Mouse (Mus musculus) frontal cortex, postnatal 14 days (tissue): ENCODE results near the gene Tmem274.
A peak's percentile ranks its signal among the peaks of the same experiment; 100 is the strongest.

Experiments used
- DNase-seq, 2 experiments: peaks; one replicate each; pipeline ENCODE4 v3.0.0; 2022; ENCODE audit warnings: low spot score in 2 of 2

Tmem274 gene

DNA sequence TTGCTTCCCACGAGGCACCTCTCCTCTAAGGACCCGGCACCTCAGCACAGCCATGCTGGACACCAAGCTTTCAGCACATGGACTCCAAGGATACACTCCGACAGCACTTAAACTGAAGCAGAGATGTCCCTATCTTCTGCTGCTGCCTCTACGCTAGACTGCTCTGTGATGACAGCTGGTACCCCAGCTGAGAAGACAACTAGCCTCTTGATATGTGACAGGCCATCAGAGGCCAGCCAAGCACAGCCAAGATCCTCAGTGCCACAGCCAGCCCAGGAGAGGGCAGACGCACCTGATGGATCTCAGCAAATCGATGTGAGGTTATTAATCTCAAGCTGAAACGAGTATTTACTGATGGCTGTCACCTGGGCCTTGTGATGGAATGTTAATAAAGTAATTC, 2.1 kb upstream of the Tmem274 start:
- no peak for DNase-seq

DNA sequence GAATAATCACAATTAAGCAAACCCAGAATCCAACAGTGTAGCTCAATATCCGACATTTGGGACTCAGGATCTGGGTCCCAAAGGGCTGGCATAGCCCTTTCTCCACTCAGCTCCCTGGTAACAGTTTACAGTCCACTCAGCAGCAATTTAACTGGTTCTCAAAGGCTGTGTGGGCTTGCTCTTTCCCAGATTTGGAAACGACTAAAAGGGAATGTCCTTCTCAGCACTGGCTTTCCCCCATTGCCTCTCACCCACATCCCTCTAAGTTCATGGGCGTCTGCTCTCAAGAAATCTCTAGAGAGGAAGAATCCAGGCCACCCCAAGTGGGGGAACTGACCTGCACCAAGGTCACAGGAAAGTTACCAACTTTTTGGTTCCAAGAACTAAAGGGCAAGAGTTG, 7.4 kb downstream of the Tmem274 start:
- peak in 1 of 2 experiments; percentile 10 for DNase-seq

DNA sequence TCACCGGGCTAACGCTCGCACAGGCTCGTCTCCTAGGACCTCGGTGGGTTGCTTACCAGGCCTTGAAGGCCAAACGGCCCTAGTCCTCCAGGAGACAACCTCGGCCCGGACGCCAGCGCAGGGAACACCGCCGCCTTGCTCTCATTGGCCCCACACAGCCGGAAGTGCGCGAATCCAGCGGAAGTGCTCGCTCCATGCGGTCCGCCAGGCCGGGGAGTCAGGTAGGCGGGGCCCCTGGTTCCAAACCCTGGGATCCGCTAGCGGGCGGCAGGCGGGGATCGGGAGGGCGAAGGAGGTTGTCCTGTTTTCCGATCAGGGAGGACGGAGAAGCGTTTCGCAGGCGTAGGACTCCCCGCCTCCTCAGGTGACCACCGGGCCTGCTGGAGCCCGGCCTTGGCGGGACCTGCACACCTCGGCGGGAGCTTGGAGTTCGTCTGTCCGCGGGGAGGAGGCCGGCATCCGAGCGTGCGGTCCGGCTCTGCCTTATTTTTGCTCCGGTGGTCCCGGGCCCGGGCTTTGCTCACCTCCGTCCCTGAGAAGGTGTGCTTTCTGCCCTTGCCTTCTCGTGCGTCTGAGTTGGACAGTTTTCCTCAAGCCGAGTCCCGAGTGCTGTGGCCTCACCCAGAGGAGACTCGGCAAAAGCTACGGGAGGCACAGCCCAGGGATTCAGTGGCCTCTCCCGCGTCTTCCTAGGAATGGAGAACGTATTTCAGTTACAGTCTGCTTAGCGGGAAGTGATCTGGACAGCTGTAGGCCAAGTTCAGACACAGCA, 8.1 kb downstream of the Tmem274 start, which contains the start of the genes Nmnat1 and Lzic:
TSS of gene Nmnat1 (minus strand) at position 150 of the 772 bp plus-strand sequence.
TSS of gene Lzic (plus strand) at position 177 of the 772 bp plus-strand sequence.
- DNase-seq = peak; percentile 82 to 89

DNA sequence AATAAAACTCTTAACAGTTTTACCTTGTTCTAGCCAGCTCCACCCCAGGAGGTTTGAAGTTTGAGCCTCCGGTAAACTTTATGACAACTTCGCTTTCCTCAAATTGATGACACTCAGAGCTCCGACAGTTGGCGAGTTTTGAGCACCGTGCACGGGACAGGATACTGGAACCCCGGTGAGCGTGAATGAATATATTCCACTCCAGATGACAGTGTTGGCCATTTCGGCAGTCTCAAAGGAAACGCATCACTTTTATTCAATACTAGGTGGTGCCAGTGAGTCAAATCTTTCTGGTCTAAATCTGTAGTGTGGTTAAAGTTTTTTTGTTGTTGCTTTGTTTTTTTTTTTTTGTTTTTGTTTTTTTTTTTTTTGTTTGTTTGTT, 8.6 kb downstream of the Tmem274 start:
- DNase-seq = peak in 1 of 2 experiments; percentile 10

DNA sequence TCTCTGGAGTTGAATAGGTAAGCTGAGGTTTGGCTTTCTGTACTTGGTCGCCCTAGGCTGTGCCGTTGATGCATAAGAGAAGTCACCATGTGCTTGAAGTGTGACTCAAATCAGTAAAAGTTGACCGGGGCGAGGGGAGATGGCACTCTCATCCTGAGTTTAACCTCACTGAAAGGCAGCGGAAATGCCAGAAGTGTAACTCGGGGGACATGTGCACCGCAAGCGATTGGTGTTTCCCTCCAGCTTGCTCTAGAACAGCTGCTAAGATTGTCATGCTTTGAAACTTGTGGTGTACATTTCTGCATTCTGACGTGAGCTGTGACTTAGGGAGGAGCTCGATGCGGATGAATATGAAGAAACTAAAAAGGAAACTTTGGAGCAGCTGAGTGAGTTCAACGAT, 10.6 kb downstream of the Tmem274 start:
- DNase-seq = no peak

DNA sequence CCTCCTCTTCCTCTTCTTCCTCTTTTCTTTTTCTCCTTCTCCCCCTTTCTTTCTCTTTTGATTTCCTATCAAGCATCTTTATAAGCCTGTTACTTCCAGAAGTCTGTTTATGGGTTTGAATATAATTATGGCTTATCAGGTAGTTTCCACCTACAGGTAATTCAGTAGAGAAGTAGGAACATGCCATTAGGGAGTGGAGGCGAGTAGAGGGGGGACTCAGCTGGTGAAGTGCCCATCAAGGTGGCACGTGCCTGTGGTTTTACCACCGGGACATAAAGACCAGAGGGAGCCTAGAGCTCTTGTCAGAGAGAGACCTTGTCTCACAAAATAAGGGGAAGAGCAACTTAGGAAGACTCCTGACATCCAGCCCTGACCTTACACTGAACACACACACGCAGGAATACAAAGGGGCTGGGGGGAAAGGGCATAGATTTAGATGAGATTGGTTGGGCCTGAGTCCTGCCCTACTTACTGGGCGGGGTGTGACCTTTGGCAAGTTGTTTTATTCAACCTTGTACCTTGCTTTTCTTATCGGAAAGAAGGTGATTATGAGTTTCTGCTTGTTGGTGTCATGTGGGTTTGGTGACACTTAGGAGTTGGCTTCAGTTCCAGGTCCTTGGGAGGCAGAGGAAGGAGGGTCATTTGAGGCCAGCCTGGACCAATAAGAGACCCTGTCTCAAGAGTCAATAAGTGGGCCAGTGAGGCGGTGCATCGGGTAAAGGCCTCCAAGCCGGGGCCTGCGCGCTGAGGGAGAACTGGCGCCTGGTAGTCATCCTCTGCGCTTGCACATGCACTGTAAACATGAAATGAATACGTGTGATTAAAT, 12.4 kb downstream of the Tmem274 start:
- no peak for DNase-seq

DNA sequence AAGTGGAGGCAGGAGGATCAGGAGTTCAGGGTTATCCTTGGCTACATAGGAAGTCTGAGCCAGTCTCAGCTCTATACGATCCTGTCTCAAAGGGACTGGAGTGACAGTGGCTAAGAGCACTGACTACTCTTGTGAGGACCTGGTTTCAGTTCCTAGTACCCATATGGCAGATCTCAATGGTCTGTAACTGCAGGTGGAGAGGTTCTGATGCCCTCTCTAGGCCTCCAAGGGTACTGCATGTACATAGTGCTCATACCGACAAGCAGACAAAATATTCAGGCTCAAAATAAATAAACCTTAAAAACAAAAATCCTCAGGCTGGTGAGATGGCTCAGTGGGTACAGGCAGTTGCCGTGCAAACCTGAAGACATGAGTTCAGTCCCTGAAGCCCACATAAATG, 14.0 kb downstream of the Tmem274 start:
- DNase-seq = no peak

DNA sequence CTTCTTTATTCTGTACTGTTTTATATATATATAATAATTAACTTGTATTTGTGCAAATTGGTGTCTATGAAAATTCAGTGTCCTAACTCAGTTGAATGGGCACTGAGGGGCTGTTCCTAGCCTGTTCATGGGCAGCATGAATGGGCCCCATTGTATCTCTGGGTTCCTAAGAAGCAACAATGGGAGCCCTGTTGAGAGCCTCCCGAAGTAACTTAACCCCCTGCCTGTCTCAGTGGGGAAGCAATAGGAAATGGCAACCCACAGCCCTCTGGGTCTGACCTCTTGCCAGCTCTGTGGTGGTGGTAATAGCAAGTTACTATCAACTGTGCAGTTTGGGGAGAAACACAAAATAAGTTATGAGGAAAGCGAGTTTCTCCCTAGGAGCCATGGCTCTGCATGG, 19.4 kb downstream of the Tmem274 start:
- DNase-seq = peak in 1 of 2 experiments; percentile 14

DNA sequence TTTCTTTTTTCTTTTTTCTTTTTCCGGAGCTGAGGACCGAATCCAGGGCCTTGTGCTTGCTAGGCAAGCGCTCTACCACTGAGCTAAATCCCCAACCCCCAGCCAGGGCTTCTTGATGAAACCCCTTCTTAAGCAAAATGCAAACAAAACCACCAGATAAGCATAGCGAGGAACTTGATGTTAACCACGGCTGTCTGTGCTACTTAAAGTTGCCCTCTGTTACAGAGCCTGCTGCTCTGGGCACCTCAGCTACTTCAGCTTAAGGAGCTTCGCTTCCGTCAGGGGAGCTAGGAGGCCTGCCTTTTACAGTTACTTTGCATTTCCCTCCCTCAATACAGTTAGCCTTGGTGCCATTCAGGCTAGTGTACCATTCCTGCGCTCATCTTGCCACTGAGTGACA, 21.7 kb downstream of the Tmem274 start:
- DNase-seq = no peak

DNA sequence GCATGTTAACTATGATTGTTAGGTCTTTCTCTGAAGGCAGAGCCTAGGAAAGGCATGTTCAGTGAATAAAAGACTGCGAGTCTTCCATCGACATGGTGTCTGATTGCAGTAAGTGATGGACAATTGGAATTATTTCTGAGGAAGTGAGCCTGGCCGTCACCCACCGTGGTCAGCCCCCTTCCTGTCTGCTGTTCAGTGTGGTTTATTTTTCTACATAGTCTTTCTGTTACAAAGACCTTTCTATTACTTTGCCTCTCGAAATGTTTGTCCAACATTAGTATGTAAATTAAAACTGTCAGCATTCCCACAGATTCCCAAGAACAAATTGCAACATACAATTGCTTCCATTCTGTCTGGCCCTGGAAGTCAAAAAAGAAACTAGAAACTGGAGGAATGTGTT, 22.6 kb downstream of the Tmem274 start:
- DNase-seq = no peak

DNA sequence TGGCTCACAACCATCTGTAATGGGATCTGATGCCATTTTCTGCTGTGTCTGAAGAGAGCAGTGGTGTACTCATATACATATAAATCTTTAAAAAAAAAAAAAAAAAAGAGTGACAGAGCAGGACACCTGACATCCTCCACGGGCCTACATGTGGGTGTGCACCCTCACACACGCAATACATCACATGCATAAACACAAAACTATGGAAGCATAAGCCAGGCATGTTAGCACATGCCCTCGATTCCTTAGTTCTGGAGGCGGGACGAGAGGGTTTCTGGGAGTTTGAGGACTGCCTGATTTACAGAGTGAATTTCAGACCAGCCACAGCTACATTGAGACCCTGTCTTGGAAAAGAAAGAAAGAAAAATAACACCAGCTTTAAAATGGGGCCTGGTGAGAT, 27.2 kb downstream of the Tmem274 start:
- DNase-seq = no peak

DNA sequence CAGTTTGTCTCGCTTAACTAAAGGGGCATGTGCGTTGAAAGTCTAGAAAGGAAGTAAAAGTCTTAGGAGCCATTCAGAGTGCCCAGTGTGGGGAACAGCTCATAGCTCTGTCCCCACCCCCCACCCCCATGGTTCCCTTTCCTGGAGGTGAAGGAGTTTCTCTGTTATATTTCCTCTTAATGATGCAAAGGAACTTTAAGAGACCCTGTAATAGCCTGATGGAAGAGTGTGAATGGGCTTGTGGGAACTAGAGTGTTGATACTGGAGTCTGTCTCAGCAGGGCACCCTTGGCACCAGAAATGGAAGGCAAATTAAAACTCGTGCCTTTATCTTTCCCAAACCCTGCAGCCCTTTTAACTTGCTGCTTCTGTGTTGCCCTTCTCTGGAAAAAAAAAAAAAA, 27.7 kb downstream of the Tmem274 start:
- DNase-seq = no peak

DNA sequence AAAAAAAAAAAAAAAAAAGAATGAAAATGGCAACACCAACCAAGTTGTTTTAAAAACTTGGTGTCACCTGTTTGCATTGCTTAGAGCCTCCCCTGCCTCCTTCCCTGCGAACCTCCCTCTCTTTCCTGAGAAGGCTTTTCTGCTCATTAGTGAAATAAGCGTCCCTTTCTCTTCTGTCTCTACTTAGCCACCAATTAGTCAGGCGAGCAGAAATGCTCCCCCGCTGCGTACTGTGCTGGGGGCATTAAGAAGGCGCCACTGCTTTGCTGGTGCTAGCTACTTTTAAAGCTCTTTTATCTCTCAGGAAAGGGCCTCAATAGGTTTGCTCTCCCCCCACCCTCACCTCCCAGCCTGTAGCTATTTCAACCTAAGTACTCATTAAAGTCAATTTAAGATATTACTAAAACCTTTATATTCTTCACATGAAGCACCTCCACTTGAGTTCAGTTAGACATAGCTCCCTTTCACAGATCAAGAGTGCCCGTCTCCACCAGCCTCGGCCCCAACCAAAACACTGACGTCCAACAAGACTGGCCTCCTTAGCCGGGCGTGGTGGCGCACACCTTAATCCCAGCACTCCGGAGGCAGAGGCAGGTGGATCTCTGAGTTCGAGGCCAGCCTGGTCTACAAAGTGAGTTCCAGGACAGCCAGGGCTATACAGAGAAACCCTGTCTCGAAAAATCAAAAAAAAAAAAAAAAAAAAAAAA, 28.2 kb downstream of the Tmem274 start:
- DNase-seq = no peak

DNA sequence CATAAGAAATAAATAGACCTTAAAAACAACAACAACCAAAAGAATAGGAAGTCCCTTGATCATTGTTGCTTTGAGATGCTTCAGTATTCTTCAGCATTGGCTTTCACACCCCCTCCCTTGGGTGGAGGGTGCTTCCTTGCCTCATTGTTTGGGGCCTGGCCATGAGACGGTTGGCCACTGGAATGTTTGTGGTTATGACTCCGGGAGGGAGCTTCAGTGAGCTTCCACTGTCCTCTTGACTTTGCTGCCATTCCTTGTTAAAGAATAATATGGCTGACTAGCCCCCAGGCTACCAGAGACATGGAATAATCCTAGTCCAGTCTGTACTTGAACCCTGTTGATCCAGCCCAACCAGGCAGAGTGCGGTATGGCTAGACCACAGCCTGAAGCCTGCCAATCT, 29.7 kb downstream of the Tmem274 start:
- no peak for DNase-seq

DNA sequence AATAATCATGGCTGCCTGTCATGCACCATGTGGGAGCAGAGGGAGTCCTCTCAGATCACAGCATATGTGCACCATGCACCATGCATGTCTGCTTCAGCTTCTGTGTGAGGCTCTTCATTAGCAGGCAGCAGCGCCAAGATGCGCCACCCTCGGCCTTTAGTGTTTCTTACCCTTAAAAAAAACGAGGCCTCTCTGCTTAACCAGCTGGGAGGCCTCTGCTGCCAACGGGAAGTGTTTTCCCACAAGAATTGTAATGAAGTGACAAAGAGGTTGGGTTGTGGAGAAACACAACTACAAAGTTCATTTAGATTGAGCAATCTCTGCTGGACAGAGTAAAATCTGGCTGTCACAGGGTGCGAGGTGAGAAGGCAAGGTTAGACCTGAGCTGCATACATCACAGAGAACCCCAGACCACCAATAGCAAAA, 34.1 kb downstream of the Tmem274 start:
- no peak for DNase-seq

DNA sequence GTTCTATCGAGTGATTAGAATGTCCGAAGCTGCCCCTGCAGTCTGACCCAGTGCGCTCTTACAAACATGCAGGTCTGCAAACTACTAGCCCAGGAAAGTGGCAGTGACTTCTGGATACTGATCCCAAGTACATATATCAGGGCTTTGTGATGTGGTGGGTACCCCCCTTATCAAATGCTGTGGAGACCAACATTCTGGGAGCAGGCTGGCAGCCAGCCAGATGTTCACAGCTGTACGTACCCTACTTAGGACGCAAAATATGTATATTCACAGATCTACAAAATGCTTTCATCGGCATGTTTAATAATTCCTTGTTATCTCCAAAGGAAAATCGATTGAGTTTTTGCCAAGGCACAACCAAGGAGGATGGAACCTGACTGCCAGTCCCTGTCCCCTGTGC, 34.9 kb downstream of the Tmem274 start:
- no peak for DNase-seq

DNA sequence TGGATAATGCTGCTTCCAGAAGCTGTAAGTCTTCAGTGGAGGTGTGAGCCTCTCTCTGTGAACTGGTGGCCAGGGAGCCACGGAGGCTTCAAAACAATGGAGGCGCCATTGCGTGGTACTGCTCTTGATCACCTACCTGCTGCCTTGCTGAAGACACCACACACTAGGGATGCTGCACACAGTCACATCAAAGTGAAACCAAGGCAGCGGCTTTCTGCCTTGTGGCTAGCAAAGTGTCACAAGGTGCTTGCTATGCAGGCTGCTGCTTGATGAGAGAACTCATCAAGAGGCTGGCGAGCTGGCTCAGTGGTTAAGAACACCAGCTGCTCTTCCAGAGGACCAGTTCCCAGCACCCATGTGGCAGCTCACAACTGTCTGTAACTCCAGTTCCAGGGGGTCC, 38.5 kb downstream of the Tmem274 start:
- no peak for DNase-seq

DNA sequence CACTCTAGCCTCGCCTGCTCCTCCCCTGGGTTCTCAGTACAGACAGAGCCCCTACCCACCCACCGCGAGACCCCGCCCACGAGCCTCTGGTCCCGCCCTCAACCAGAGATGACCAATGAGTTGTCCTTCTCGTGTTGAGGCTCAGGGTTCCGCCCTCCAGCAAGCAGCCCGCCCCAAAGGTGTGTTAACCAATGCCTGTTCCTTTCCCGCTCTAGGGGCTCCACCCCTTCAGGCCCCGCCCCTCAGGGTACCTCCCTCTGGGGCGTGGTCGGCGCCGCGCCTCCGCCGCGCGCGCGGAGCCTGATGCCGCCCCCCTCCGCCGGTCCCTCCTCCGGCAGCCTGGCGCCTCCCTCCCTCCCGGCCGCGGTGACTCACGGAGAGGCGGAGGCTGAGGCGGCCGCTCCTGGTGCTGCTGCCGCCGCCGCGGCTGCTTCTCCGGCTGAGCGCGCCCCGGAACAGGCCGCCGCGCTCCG, 40.7 kb downstream of the Tmem274 start, which contains the start of gene Ctnnbip1:
TSS of gene Ctnnbip1 (plus strand) at position 369 of the 473 bp plus-strand sequence.
- DNase-seq = peak; percentile 92 to 95

DNA sequence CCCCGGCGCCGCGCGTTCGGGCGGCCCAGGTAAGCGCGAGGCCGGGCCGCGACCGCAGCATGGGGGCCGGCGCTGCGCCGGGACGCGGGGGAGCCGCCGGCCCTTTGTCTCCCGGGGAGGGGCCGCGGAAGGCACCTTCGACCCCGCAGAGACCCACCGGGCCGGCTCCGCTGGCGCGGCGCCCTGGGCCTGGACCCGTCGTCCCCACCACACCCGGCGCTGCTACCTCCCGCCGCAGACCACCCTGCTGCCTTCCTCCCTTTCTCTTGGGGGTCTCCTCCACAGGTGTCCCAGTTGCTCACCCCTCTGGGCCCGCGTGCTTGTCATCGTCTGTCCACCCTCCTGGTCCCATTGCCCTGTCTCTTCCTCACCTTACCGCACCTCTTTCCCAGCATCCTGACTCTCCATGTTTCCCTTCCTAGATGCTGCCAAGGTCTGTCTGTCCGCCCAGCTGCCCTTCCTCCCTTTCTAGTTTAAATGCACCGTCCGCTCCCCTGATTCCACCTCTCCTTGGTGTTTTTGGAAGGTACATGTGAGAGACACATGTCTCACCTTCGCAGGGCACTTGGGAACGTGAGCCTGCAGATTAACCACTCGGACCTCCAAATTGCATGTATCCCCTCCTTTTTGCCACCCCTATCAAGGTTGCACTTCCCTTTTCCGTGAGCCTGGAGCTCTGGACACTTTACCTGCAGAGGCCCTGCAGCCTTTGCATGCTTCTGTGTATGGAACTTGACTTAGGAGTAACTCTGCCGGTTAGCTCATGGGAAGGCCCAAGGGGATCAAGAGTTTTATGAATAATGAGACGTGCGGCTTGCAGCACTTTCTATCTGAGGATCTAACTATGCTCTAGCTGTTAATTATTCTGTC, 41.4 kb downstream of the Tmem274 start:
- DNase-seq = no peak

DNA sequence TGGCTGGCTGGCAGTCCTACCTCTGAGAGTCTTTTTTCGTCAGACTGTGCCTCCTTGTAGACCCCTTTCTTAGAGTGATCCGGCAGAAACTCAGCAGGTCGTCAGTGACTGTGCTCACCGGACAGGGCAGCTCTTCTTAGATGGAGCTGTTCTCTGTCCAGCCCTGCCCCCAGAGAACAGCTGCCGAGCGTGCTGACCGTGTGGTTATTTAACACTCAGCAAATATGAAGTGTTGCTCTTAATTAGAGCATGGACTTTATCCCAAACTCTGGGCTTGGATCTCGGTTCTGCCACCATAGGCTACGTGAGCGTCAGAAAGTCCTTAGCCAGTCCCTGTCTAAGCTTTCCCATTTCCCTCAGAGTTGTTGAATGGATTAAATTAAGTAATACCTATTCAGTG, 44.1 kb downstream of the Tmem274 start:
- DNase-seq = no peak

DNA sequence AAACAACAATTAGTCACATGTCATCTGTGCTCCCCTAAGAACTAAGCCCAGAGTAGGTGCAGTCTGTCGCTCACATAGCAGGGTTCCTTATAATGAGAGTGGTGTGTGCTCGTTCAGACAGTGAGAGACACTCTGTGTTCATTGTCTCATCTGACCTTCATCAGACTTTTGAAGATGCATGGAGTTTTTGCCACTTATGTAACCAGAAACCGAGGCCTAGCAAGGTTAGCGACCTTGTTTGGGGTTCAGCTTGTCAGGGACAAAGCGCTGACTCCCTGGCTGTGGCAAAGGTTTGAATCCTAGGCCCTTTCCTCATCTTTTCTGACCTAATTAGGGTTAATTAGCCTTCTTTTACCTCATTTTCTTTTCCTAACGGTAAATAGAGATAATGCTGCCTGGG, 46.8 kb downstream of the Tmem274 start:
- DNase-seq = no peak
